Mouse (Mus musculus) myocyte (in vitro differentiated cells): ENCODE measurements around the gene Tnfrsf19.

ENCODE experiments used
- E2F4 ChIP-seq: IDR thresholded peaks from one replicate; pipeline ENCODE4 v1.6.1; 2011; ENCODE audit warnings: mild to moderate bottlenecking, control low read depth, moderate library complexity; ENCODE audit not compliant: insufficient read depth
- MYOG ChIP-seq, 3 experiments: IDR thresholded peaks; one replicate each; pipeline ENCODE4 v1.6.1; 2011; ENCODE audit warnings: control low read depth in 2 of 3, low read depth in 2 of 3, mild to moderate bottlenecking in 2 of 3; ENCODE audit not compliant: insufficient read length in 2 of 3, control insufficient read depth in 1 of 3, insufficient read depth in 1 of 3
- POLR2A ChIP-seq: IDR thresholded peaks from one replicate; pipeline ENCODE4 v1.6.1; 2011; ENCODE audit warnings: low read depth, mild to moderate bottlenecking, control low read depth, moderate library complexity; ENCODE audit not compliant: insufficient read length
- POLR2AphosphoS2 ChIP-seq: IDR thresholded peaks from one replicate; pipeline ENCODE4 v1.6.1; 2011; ENCODE audit warnings: low read depth, control low read depth; ENCODE audit not compliant: insufficient read length
- TCF12 ChIP-seq: IDR thresholded peaks from one replicate; pipeline ENCODE4 v1.6.1; 2011; ENCODE audit warnings: mild to moderate bottlenecking, control low read depth; ENCODE audit not compliant: poor library complexity, insufficient read depth, severe bottlenecking
- USF1 ChIP-seq: IDR thresholded peaks from one replicate; pipeline ENCODE4 v1.6.1; 2011; ENCODE audit warnings: low read depth, mild to moderate bottlenecking, control low read depth, moderate library complexity

GRCm38 (mm10) chr14:61061729-61062128, 15.4 kb upstream of the Tnfrsf19 start:
- TF ChIP-seq POLR2A, result no peak
- TF ChIP-seq E2F4, result no peak
- TF ChIP-seq TCF12, result no peak
- TF ChIP-seq USF1, result no peak
- no peak for TF ChIP-seq MYOG (IDR thresholded peaks at IDR 0.05; ENCODE audit: control insufficient read depth in 1 of 3, insufficient read depth in 1 of 3, insufficient read length in 2 of 3, low read depth in 2 of 3)
- TF ChIP-seq POLR2AphosphoS2, result no peak
